Mouse (Mus musculus): ENCODE results near the gene Rapgef5.

The Rapgef5 gene

GRCm38 (mm10) chr12:117673188-117673587, 156.9 kb downstream of the Rapgef5 start:
- no peak for DNase-seq (ENCODE audit: inconsistent ontology term)

- no peak for DNase-seq (ENCODE audit: inconsistent ontology term)
Observed at GRCm38 (mm10) chr12:117674511-117674910, 158.2 kb downstream of the Rapgef5 start.

GRCm38 (mm10) chr12:117676265-117676664, 160.0 kb downstream of the Rapgef5 start:
- no peak for DNase-seq (ENCODE audit: inconsistent ontology term)

- DNase-seq (ENCODE audit: inconsistent ontology term), result no peak
Observed at GRCm38 (mm10) chr12:117678916-117679315, 162.6 kb downstream of the Rapgef5 start.

GRCm38 (mm10) chr12:117679795-117680194, 163.5 kb downstream of the Rapgef5 start:
- DNase-seq (ENCODE audit: inconsistent ontology term), result no peak

GRCm38 (mm10) chr12:117681273-117681672, 165.0 kb downstream of the Rapgef5 start:
- DNase-seq (ENCODE audit: inconsistent ontology term), result no peak

GRCm38 (mm10) chr12:117683377-117683776, 167.1 kb downstream of the Rapgef5 start:
- DNase-seq (ENCODE audit: inconsistent ontology term), result no peak

GRCm38 (mm10) chr12:117683984-117684383, 167.7 kb downstream of the Rapgef5 start:
- DNase-seq (ENCODE audit: inconsistent ontology term), result no peak

GRCm38 (mm10) chr12:117684788-117685187, 168.5 kb downstream of the Rapgef5 start:
- DNase-seq (ENCODE audit: inconsistent ontology term), result no peak

GRCm38 (mm10) chr12:117685336-117685735, 169.1 kb downstream of the Rapgef5 start:
- no peak for DNase-seq (ENCODE audit: inconsistent ontology term)

- DNase-seq (ENCODE audit: inconsistent ontology term), result no peak
Observed at GRCm38 (mm10) chr12:117686732-117687131, 170.5 kb downstream of the Rapgef5 start.

GRCm38 (mm10) chr12:117688655-117689548, 172.6 kb downstream of the Rapgef5 start:
- peak; percentile 60 for DNase-seq (ENCODE audit: inconsistent ontology term)

GRCm38 (mm10) chr12:117691336-117691735, 175.1 kb downstream of the Rapgef5 start:
- DNase-seq (ENCODE audit: inconsistent ontology term), result no peak

GRCm38 (mm10) chr12:117692775-117693174, 176.5 kb downstream of the Rapgef5 start:
- no peak for DNase-seq (ENCODE audit: inconsistent ontology term)

- DNase-seq (ENCODE audit: inconsistent ontology term), result no peak
Observed at GRCm38 (mm10) chr12:117699950-117700665, 183.8 kb downstream of the Rapgef5 start.

- DNase-seq (ENCODE audit: inconsistent ontology term), result no peak
Observed at GRCm38 (mm10) chr12:117700927-117701326, 184.6 kb downstream of the Rapgef5 start.

- DNase-seq (ENCODE audit: inconsistent ontology term), result no peak
Observed at GRCm38 (mm10) chr12:117702291-117702690, 186.0 kb downstream of the Rapgef5 start.

- DNase-seq (ENCODE audit: inconsistent ontology term), result no peak
Observed at GRCm38 (mm10) chr12:117702928-117703327, 186.6 kb downstream of the Rapgef5 start.

- DNase-seq (ENCODE audit: inconsistent ontology term), result no peak
Observed at GRCm38 (mm10) chr12:117703413-117703812, 187.1 kb downstream of the Rapgef5 start.

- DNase-seq (ENCODE audit: inconsistent ontology term), result no peak
Observed at GRCm38 (mm10) chr12:117705308-117705707, 189.0 kb downstream of the Rapgef5 start.

GRCm38 (mm10) chr12:117709280-117709679, 193.0 kb downstream of the Rapgef5 start:
- DNase-seq (ENCODE audit: inconsistent ontology term), result no peak

- no peak for DNase-seq (ENCODE audit: inconsistent ontology term)
Observed at GRCm38 (mm10) chr12:117712474-117712873, 196.2 kb downstream of the Rapgef5 start.

GRCm38 (mm10) chr12:117713616-117714015, 197.3 kb downstream of the Rapgef5 start:
- no peak for DNase-seq (ENCODE audit: inconsistent ontology term)

Measured in Muller cell, postnatal 12 days (primary cell).